Mouse (Mus musculus) cerebellum, postnatal 4 days (tissue): ENCODE results near the gene Osbpl2.

Source experiments
- DNase-seq, 2 experiments: peaks; one replicate each; pipeline ENCODE4 v3.0.0; 2022; ENCODE audit warnings: low spot score in 2 of 2, mixed read lengths in 1 of 2

Gene Osbpl2

GRCm38 (mm10) chr2:180118661-180119438 is at the start of gene Osbpl2:
Gene Osbpl2, plus strand, starts transcription at chr2:180119306.
- DNase-seq = peak; percentile 99 to 100

GRCm38 (mm10) chr2:180069770-180070480 is 49.2 kb upstream of the Osbpl2 start:
- DNase-seq = no peak

GRCm38 (mm10) chr2:180070481-180071453 is 48.3 kb upstream of the Osbpl2 start, which contains the start of gene Mtg2:
Gene Mtg2, plus strand, starts transcription at chr2:180070588.
- DNase-seq = peak; percentile 93 to 96

GRCm38 (mm10) chr2:180071671-180072070 is 47.4 kb upstream of the Osbpl2 start:
- DNase-seq = no peak

- no peak for DNase-seq
Measured at GRCm38 (mm10) chr2:180072886-180073285, 46.2 kb upstream of the Osbpl2 start.

GRCm38 (mm10) chr2:180077622-180078021 is 41.5 kb upstream of the Osbpl2 start:
- DNase-seq = no peak

GRCm38 (mm10) chr2:180080680-180081079 is 38.4 kb upstream of the Osbpl2 start:
- DNase-seq = no peak

GRCm38 (mm10) chr2:180083063-180083462 is 36.0 kb upstream of the Osbpl2 start:
- no peak for DNase-seq

- no peak for DNase-seq
Measured at GRCm38 (mm10) chr2:180084565-180084964, 34.5 kb upstream of the Osbpl2 start.

- DNase-seq = no peak
Measured at GRCm38 (mm10) chr2:180085926-180086636, 33.0 kb upstream of the Osbpl2 start.

- no peak for DNase-seq
Measured at GRCm38 (mm10) chr2:180086637-180087027, 32.5 kb upstream of the Osbpl2 start.

GRCm38 (mm10) chr2:180087472-180087871 is 31.6 kb upstream of the Osbpl2 start:
- DNase-seq = no peak

- no peak for DNase-seq
Measured at GRCm38 (mm10) chr2:180090285-180090684, 28.8 kb upstream of the Osbpl2 start.

GRCm38 (mm10) chr2:180095711-180096110 is 23.4 kb upstream of the Osbpl2 start:
- DNase-seq = no peak

GRCm38 (mm10) chr2:180097585-180097984 is 21.5 kb upstream of the Osbpl2 start:
- no peak for DNase-seq

- no peak for DNase-seq
Measured at GRCm38 (mm10) chr2:180098167-180098566, 20.9 kb upstream of the Osbpl2 start.

GRCm38 (mm10) chr2:180099529-180099928 is 19.6 kb upstream of the Osbpl2 start:
- no peak for DNase-seq

- DNase-seq = no peak
Measured at GRCm38 (mm10) chr2:180103151-180103977, 15.7 kb upstream of the Osbpl2 start.

- DNase-seq = peak in 1 of 2 experiments; percentile 56
Measured at GRCm38 (mm10) chr2:180103978-180104658, 15.0 kb upstream of the Osbpl2 start, which contains the start of gene Hrh3. Gene Hrh3, minus strand, starts transcription at chr2:180104488.
